In genomic region chr5:138720329-138721190, GRCm38 (mm10) we compare ENCODE assay signal across 22 mouse cellular contexts. TPM values are rescaled to one million over a fixed set of nuclear protein-coding genes. Genes with fewer than 3 reads are reported as not detected.
DNase-seq lines count a peak whose midpoint lies in the region; ATAC-seq and TF ChIP-seq lines count a peak whose summit lies in the region.
"Had no signal": no experiment of that assay in that cellular context is flagged by ENCODE, and none has a peak within 500 bp of the region (broad histone marks: within the 10 kb centered on the region; RNA-seq: fewer than 3 reads in every experiment).

No protein-coding gene starts in this region.

- no peak for DNase-seq in kidney, postnatal 4 days
- DNase-seq in hindbrain, embryonic 14.5 days (ENCODE audit: low spot score): no peak
- DNase-seq in liver, embryonic 11.5 days (ENCODE audit: low spot score): no peak
- DNase-seq in gastrocnemius, adult 2 months: no peak
- DNase-seq: adrenal gland, postnatal 10 days; cerebellum, adult 9-11 months; gastrocnemius, postnatal 14 days; heart, adult 18-20 months; kidney, adult 9 months; layer of hippocampus, postnatal 36 days; liver, postnatal 0 days; lung, postnatal 14 days; right cerebral cortex, adult 18-20 months had no signal

- H3K27me3 ChIP-seq in kidney, embryonic 15.5 days: no peaks in the 10 kb centered on the region
- H3K27me3 ChIP-seq in hindbrain, embryonic 12.5 days: no peaks in the 10 kb centered on the region
- H3K27me3 ChIP-seq in hindbrain, embryonic 14.5 days (ENCODE audit: control insufficient read depth, insufficient read depth, low read length): no peaks in the 10 kb centered on the region
- H3K27me3 ChIP-seq in neural tube, embryonic 14.5 days (ENCODE audit: control insufficient read depth, insufficient read depth, low read length): no peaks in the 10 kb centered on the region
- H3K27me3 ChIP-seq in liver, embryonic 11.5 days (replicated peaks; ENCODE audit: control insufficient read depth, insufficient read depth, low read length): no peaks in the 10 kb centered on the region
- H3K27me3 ChIP-seq: heart, embryonic 13.5 days; limb, embryonic 15.5 days; Patski had no signal

- ATAC-seq in kidney, embryonic 15.5 days (replicated peaks; ENCODE audit: low FRiP score): peak; percentile 64
- peak; percentile 64 for ATAC-seq in hindbrain, embryonic 12.5 days (ENCODE audit: low FRiP score)
- no peak; the same call in 1 of the 2 replicates for ATAC-seq in hindbrain, embryonic 14.5 days (ENCODE audit: low FRiP score)
- peak; percentile 34; the same call in 1 of the 2 replicates for ATAC-seq in neural tube, embryonic 14.5 days (ENCODE audit: low read depth)
- no peak for ATAC-seq in liver, embryonic 11.5 days (replicated peaks; ENCODE audit: low FRiP score)
- ATAC-seq: liver, postnatal 0 days; midbrain, embryonic 16.5 days; Patski had no signal

- H3K4me2 ChIP-seq in kidney, embryonic 15.5 days: no peak overlapping the region
- H3K4me2 ChIP-seq in hindbrain, embryonic 12.5 days (replicated peaks): no peak overlapping the region
- no peak overlapping the region for H3K4me2 ChIP-seq in hindbrain, embryonic 14.5 days (replicated peaks)
- no peak overlapping the region for H3K4me2 ChIP-seq in neural tube, embryonic 14.5 days (ENCODE audit: low read depth, low read length)
- H3K4me2 ChIP-seq in liver, embryonic 11.5 days: no peak overlapping the region
- H3K4me2 ChIP-seq: forebrain, embryonic 12.5 days; heart, embryonic 13.5 days; limb, embryonic 15.5 days had no signal

- no peaks in the 10 kb centered on the region for H3K9me3 ChIP-seq in kidney, embryonic 15.5 days (replicated peaks)
- H3K9me3 ChIP-seq in hindbrain, embryonic 12.5 days (replicated peaks): no peaks in the 10 kb centered on the region
- H3K9me3 ChIP-seq in hindbrain, embryonic 14.5 days (ENCODE audit: control insufficient read depth, low read length): no peaks in the 10 kb centered on the region
- H3K9me3 ChIP-seq in neural tube, embryonic 14.5 days (ENCODE audit: control insufficient read depth, low read length): no peaks in the 10 kb centered on the region
- H3K9me3 ChIP-seq in liver, embryonic 11.5 days (ENCODE audit: control insufficient read depth, low read length): no peaks in the 10 kb centered on the region
- H3K9me3 ChIP-seq: forebrain, embryonic 12.5 days; heart, embryonic 13.5 days; limb, embryonic 15.5 days; megakaryocyte, embryonic 14.5 days had no signal

- intact Hi-C loops in gastrocnemius, adult 2 months (cut with DNase I): no loop called here

- peaks cover 14% of the 10 kb centered on the region for H3K4me1 ChIP-seq in kidney, embryonic 15.5 days
- no peaks in the 10 kb centered on the region for H3K4me1 ChIP-seq in hindbrain, embryonic 12.5 days
- H3K4me1 ChIP-seq in hindbrain, embryonic 14.5 days (replicated peaks; ENCODE audit: control insufficient read depth, insufficient read depth, low read length): no peaks in the 10 kb centered on the region
- no peaks in the 10 kb centered on the region for H3K4me1 ChIP-seq in neural tube, embryonic 14.5 days (ENCODE audit: control insufficient read depth, insufficient read depth, low read length)
- H3K4me1 ChIP-seq in liver, embryonic 11.5 days (replicated peaks; ENCODE audit: control insufficient read depth, insufficient read depth, low read length): no peaks in the 10 kb centered on the region
- H3K4me1 ChIP-seq: forebrain, embryonic 12.5 days had no signal

- no peak for TF ChIP-seq CTCF in gastrocnemius, adult 2 months (IDR thresholded peaks at IDR 0.05)

- H3K4me3 ChIP-seq in kidney, embryonic 15.5 days (replicated peaks): no peak overlapping the region
- no peak overlapping the region for H3K4me3 ChIP-seq in hindbrain, embryonic 12.5 days
- no peak overlapping the region for H3K4me3 ChIP-seq in hindbrain, embryonic 14.5 days (replicated peaks; ENCODE audit: low read length)
- no peak overlapping the region for H3K4me3 ChIP-seq in neural tube, embryonic 14.5 days (ENCODE audit: low read depth, low read length)
- no peak overlapping the region for H3K4me3 ChIP-seq in liver, embryonic 11.5 days (ENCODE audit: low read depth, low read length)
- H3K4me3 ChIP-seq in gastrocnemius, adult 2 months: no peak overlapping the region
- H3K4me3 ChIP-seq: forebrain, embryonic 12.5 days; heart, embryonic 13.5 days; limb, embryonic 15.5 days; megakaryocyte, embryonic 14.5 days had no signal

- H3K9ac ChIP-seq in kidney, embryonic 15.5 days: no peak overlapping the region
- H3K9ac ChIP-seq in hindbrain, embryonic 12.5 days: no peak overlapping the region
- no peak overlapping the region for H3K9ac ChIP-seq in hindbrain, embryonic 14.5 days
- no peak overlapping the region for H3K9ac ChIP-seq in neural tube, embryonic 14.5 days (replicated peaks; ENCODE audit: low read depth, low read length)
- no peak overlapping the region for H3K9ac ChIP-seq in liver, embryonic 11.5 days (ENCODE audit: low read depth, low read length)
- H3K9ac ChIP-seq: forebrain, embryonic 12.5 days; heart, embryonic 13.5 days; limb, embryonic 15.5 days; liver, postnatal 0 days had no signal

- no peaks in the 10 kb centered on the region for H3K36me3 ChIP-seq in kidney, embryonic 15.5 days
- H3K36me3 ChIP-seq in hindbrain, embryonic 12.5 days: no peaks in the 10 kb centered on the region
- no peaks in the 10 kb centered on the region for H3K36me3 ChIP-seq in hindbrain, embryonic 14.5 days (replicated peaks; ENCODE audit: control insufficient read depth, insufficient read depth)
- H3K36me3 ChIP-seq in neural tube, embryonic 14.5 days (ENCODE audit: control insufficient read depth, insufficient read depth, low read length): no peaks in the 10 kb centered on the region
- H3K36me3 ChIP-seq in liver, embryonic 11.5 days (ENCODE audit: control insufficient read depth, insufficient read depth, low read length): no peaks in the 10 kb centered on the region
- H3K36me3 ChIP-seq: forebrain, embryonic 12.5 days; heart, embryonic 13.5 days; limb, embryonic 15.5 days had no signal

- WGBS in kidney, embryonic 15.5 days: 28% methylated on average over 13 of the region's 13 CpGs
- WGBS in hindbrain, embryonic 12.5 days: 54% methylated on average over 13 of the region's 13 CpGs
- 52% methylated on average over 13 of the region's 13 CpGs for WGBS in hindbrain, embryonic 14.5 days
- WGBS in neural tube, embryonic 14.5 days: 35% methylated on average over 13 of the region's 13 CpGs
- WGBS in liver, embryonic 11.5 days: 60% methylated on average over 13 of the region's 13 CpGs

- H3K27ac ChIP-seq in kidney, embryonic 15.5 days: no peak overlapping the region
- no peak overlapping the region; the same call in 1 of the 2 replicates for H3K27ac ChIP-seq in hindbrain, embryonic 12.5 days
- H3K27ac ChIP-seq in hindbrain, embryonic 14.5 days: peak overlapping the region; percentile 53
- H3K27ac ChIP-seq in neural tube, embryonic 14.5 days (ENCODE audit: low read depth, low read length): no peak overlapping the region
- H3K27ac ChIP-seq in liver, embryonic 11.5 days (ENCODE audit: low read depth, low read length): no peak overlapping the region
- no peak overlapping the region for H3K27ac ChIP-seq in gastrocnemius, adult 2 months
- H3K27ac ChIP-seq: forebrain, embryonic 12.5 days; heart, embryonic 13.5 days; limb, embryonic 15.5 days had no signal

RNA-seq across cellular contexts. Expression of gene Fam20c, which starts 33.8 kb away (rescaled TPM):
- polyA plus RNA-seq in kidney, embryonic 15.5 days (2015; fragmentation: Nextera tagmentation; extraction: Ambion mirVana): 19.8 and 19.9 TPM in 2 replicates
- 44.1 and 45.8 TPM in 2 replicates for polyA plus RNA-seq in hindbrain, embryonic 12.5 days (2016; fragmentation: Nextera tagmentation; extraction: Ambion mirVana)
- 63.5 and 72.0 TPM in 2 replicates for polyA plus RNA-seq in hindbrain, embryonic 14.5 days (2014; fragmentation: Nextera tagmentation; extraction: Ambion mirVana)
- polyA plus RNA-seq in neural tube, embryonic 14.5 days (2014; fragmentation: Nextera tagmentation; extraction: Ambion mirVana): 56.8 and 64.6 TPM in 2 replicates
- polyA plus RNA-seq in liver, embryonic 11.5 days (2014; fragmentation: Nextera tagmentation; extraction: Ambion mirVana): 10.3 and 11.1 TPM in 2 replicates
- total RNA-seq in gastrocnemius, adult 2 months (2021): 10 to 100 TPM; 16.8 to 21.3 TPM

Comparison
In these comparisons a context has a peak if more than half of its experiments do, and no peak if none do; other contexts are left out.
1. ATAC-seq: peak in kidney, embryonic 15.5 days (single experiment), hindbrain, embryonic 12.5 days (single experiment) and neural tube, embryonic 14.5 days (single experiment); none in hindbrain, embryonic 14.5 days (single experiment) and liver, embryonic 11.5 days (single experiment).